1 mouse cellular context compared by ENCODE assay signal in genomic region chr9:107287294-107287693, GRCm38 (mm10).
TF ChIP-seq lines count a peak whose summit lies in the region.

No protein-coding gene starts in this region.

TF ChIP-seq in CH12.LX, 34 proteins besides CTCF, POLR2A, EP300 and RAD21:
- TF ChIP-seq CHD1 (IDR thresholded peaks at IDR 0.05; ENCODE audit: low read depth, low read length): no peak
- no peak for TF ChIP-seq TBP (conservative IDR thresholded peaks at IDR 0.05; ENCODE audit: low read depth, low read length)
- TF ChIP-seq KAT2A (IDR thresholded peaks at IDR 0.05; ENCODE audit: insufficient replicate concordance, low read length): no peak
- TF ChIP-seq ELF1 (IDR thresholded peaks at IDR 0.05; ENCODE audit: low read depth, low read length): no peak
- TF ChIP-seq TCF12 (IDR thresholded peaks at IDR 0.05; ENCODE audit: low read depth, low read length): no peak
- no peak for TF ChIP-seq RCOR1 (conservative IDR thresholded peaks at IDR 0.05; ENCODE audit: low read depth, low read length)
- TF ChIP-seq MAZ (IDR thresholded peaks at IDR 0.05; ENCODE audit: low read depth, low read length): no peak
- TF ChIP-seq POLR2AphosphoS2 (IDR thresholded peaks at IDR 0.05; ENCODE audit: low read depth, low read length): no peak
- TF ChIP-seq BHLHE40 (IDR thresholded peaks at IDR 0.05; ENCODE audit: low read depth, low read length): no peak
- TF ChIP-seq IRF4 (IDR thresholded peaks at IDR 0.05; ENCODE audit: low read depth, low read length): no peak
- no peak for TF ChIP-seq ZMIZ1 (IDR thresholded peaks at IDR 0.05; ENCODE audit: low read depth, low read length)
